Mouse (Mus musculus) megakaryocyte, embryonic 14.5 days (primary cell): Measurements from ENCODE around the gene 2010111I01Rik.

Experiments
- FLI1 ChIP-seq: IDR thresholded peaks from 2 replicates; pipeline ENCODE4 v1.6.1; 2012; ENCODE audit warnings: low read length, inconsistent platforms, mixed read lengths
- GATA1 ChIP-seq: IDR thresholded peaks from 3 replicates; pipeline ENCODE4 v1.6.1; 2012; ENCODE audit warnings: mixed read lengths, low read length, inconsistent platforms, borderline replicate concordance

- TF ChIP-seq GATA1 (no peak), FLI1 (no peak)
Measured at GRCm38 (mm10) chr13:62923182-62923581, 41.5 kb upstream of the 2010111I01Rik start.
